Mouse (Mus musculus) liver, postnatal 0 days (tissue): ENCODE data around the gene Mapre3. TPM values are rescaled to one million over a fixed set of nuclear protein-coding genes. Genes with fewer than 3 reads are reported as not detected.
A peak's percentile ranks its signal among the peaks of the same experiment; 100 is the strongest.

Source experiments
- ATAC-seq: fragments of 200-750 bp; cut with Nextera tagmentation; 2 replicates; pipeline ENCODE4 v1.8.0; 2017; ENCODE audit warnings: mild to moderate bottlenecking, moderate library complexity
- DNase-seq: peaks from one replicate; pipeline ENCODE4 v3.0.0-alpha.2; 2016
- H3K27ac ChIP-seq: fragments of 300-500 bp; sonication (generic); 2 replicates; pipeline ENCODE4 v1.5.1; 2014; ENCODE audit warnings: antibody characterized with exemption, moderate library complexity, mild to moderate bottlenecking, low read depth
- H3K27me3 ChIP-seq: fragments of 300-500 bp; sonication (generic); 2 replicates; pipeline ENCODE4 v1.6.1; 2014; ENCODE audit warnings: low read length, control low read depth, mixed read lengths; ENCODE audit not compliant: insufficient read depth
- H3K36me3 ChIP-seq: fragments of 300-500 bp; sonication (generic); replicated peaks from 2 replicates; pipeline ENCODE4 v1.6.1; 2014; ENCODE audit warnings: mild to moderate bottlenecking, control low read depth, low read length, moderate library complexity, mixed read lengths; ENCODE audit not compliant: insufficient read depth
- H3K4me1 ChIP-seq: fragments of 300-500 bp; sonication (generic); 2 replicates; pipeline ENCODE4 v1.6.1; 2014; ENCODE audit warnings: antibody characterized with exemption, mild to moderate bottlenecking, control low read depth; ENCODE audit not compliant: insufficient read depth
- H3K4me2 ChIP-seq: fragments of 300-500 bp; sonication (generic); 2 replicates; pipeline ENCODE4 v1.6.1; 2014; ENCODE audit warnings: low read depth, mild to moderate bottlenecking, low read length, moderate library complexity, mixed read lengths
- H3K4me3 ChIP-seq: fragments of 300-500 bp; sonication (generic); 2 replicates; pipeline ENCODE4 v1.5.1; 2014; ENCODE audit warnings: low read depth, low read length
- H3K9ac ChIP-seq: fragments of 300-500 bp; sonication (generic); replicated peaks from 2 replicates; pipeline ENCODE4 v1.6.1; 2014; ENCODE audit warnings: mild to moderate bottlenecking, moderate library complexity
- H3K9me3 ChIP-seq: fragments of 300-500 bp; sonication (generic); 2 replicates; pipeline ENCODE4 v1.6.1; 2016; ENCODE audit warnings: mild to moderate bottlenecking, control low read depth, low read length, mixed read lengths
- CTCF ChIP-seq: sonication (generic); IDR thresholded peaks from 2 replicates; pipeline ENCODE4 v1.5.1; 2016; ENCODE audit warnings: antibody characterized with exemption, low read depth
- EP300 ChIP-seq: IDR thresholded peaks from 2 replicates; pipeline ENCODE4 v1.6.1; 2016; ENCODE audit warnings: antibody characterized with exemption, low read depth, mild to moderate bottlenecking
- WGBS: fragments of 180-500 bp; shearing (Covaris S2); extraction: QIAGEN DNeasy Blood & Tissue Kit; methylation state at CpG from one replicate; pipeline ENCODE4 v1.1.7; 2014; ENCODE audit not compliant: insufficient replicate concordance; 5-methylcytosine and 5-hydroxymethylcytosine counted together
- polyA plus RNA-seq: library from polyadenylated mRNA; unstranded; fragments of >200 nt; fragmentation: Nextera tagmentation; extraction: Ambion mirVana; gene quantifications from 2 replicates; pipeline ENCODE4 v1.2.1, GENCODE M21; 2015

The Mapre3 gene
- polyA plus RNA-seq: 7.4 and 8.0 TPM in 2 replicates

DNA sequence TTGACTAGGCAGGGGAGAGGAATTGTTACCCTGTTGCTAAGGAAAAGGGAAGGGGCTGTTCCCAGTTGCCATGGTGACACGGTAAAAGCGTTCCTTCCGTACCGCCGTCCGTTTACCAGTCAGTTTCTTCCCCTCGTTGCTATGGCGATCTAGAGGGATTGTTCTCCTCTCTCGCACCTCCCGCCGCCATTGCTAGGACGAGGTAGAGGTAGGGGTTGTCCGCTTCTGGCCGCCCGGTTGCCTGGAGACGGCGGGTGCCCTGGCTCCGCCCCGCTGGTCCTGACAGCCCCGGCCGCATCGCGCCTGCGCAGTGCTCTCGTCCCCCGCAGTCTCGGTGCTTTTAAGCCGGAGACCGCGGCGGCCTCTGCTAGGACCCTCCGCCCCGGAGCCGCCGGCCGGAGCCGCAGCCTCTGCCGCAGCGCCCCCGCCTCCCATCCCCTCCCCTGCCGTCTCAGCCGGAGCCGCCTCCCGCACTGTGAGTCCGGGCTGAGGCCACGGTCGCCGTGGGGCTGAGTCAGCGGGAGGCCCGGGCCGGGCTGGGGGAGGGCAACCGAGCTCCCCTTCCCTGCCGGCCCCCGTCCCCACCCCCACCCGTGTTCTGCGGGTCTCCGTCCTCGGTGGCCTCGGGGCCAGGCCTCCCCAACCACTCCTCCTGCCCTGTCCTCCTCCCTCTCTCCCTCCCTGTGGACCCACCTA, at the start of gene Mapre3:
Mapre3 (plus strand) TSS at position 218 of the 696 bp plus-strand sequence.
- peaks cover 5% of the 10 kb centered on the region for H3K4me1 ChIP-seq
- peak within 1 kb of the TSS; percentile 72 for H3K4me3 ChIP-seq
- H3K27ac ChIP-seq: peak within 1 kb of the TSS; percentile 44; the same call in 1 of the 2 replicates
- DNase-seq: peak; percentile 84
- no peaks in the 10 kb centered on the region for H3K9me3 ChIP-seq
- peak; percentile 82 for ATAC-seq
- peaks cover 27% of the 10 kb centered on the region for H3K27me3 ChIP-seq
- H3K36me3 ChIP-seq: no peaks in the 10 kb centered on the region
- WGBS: 2% methylated on average over 51 of the region's 59 CpGs
- H3K9ac ChIP-seq: peak within 1 kb of the TSS; percentile 63
- no peak for TF ChIP-seq CTCF
- no peak for TF ChIP-seq EP300
- peak within 1 kb of the TSS; percentile 88 for H3K4me2 ChIP-seq

DNA sequence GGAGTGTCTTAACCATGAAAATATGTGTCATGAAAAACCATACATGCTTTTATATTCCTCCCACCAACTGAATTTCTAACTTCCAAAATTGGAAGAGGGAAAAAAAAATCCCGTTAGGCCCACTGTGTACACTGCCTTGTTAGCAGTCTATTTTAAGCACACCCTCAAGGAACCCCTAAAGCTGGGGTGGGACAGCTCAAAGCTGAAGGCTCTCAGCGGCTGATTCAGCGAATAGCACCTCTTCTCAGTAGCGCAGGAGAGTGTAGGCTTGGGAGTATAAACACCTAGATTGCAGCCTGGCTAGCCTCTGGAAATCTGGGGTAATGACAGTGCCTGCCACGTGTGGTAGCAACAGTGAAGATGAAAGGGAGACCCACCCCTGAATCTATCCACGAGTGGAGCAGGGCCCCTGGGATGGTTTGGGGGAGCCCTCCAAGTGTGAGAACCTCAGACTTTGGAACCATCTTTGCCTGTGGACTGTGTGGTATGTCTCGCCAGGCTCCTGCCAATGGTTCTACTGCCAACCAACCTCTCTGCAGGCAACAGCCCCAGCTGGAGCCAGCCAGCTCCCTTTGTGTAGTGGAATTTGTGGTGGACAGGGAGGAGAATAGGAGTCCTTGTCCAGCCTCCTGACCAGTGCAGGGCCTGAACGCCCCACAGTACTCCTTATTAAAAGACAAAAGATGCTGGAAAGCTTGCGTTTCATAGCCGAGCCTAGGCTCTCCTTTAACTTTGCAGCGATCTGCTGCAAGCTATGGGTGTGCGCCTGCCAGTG, 48.7 kb upstream of the Mapre3 start:
- no peaks in the 10 kb centered on the region for H3K36me3 ChIP-seq
- no peak overlapping the region for H3K9ac ChIP-seq
- TF ChIP-seq EP300: no peak
- TF ChIP-seq CTCF: no peak
- H3K4me2 ChIP-seq: no peak overlapping the region
- H3K4me1 ChIP-seq: peaks cover 3% of the 10 kb centered on the region; the same call in 1 of the 2 replicates
- no peak overlapping the region for H3K27ac ChIP-seq
- no peaks in the 10 kb centered on the region for H3K27me3 ChIP-seq
- DNase-seq (no peak), ATAC-seq (no peak)
- H3K9me3 ChIP-seq: no peaks in the 10 kb centered on the region
- no peak overlapping the region for H3K4me3 ChIP-seq
- WGBS: 77% methylated on average over 12 of the region's 12 CpGs

DNA sequence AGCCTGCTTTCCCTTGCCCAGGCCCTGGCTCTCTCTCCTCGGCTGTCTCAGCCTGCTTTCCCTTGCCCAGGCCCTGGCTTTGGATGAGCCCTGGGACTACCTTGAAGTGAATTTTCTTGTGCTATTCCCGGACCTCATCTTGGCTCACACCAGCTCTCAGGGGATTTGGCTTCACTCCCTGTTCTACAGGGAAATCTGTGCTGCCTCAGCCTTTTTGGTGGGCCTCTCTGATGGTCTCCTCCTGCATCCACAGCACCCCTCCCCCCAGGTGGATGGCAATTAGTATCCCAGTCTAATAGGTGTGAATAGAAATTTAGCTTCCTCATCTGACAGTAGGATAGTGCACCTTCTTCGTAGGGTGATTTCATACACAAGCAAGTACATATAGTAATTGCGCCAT, 46.4 kb upstream of the Mapre3 start:
- DNase-seq (no peak), ATAC-seq (no peak)
- Histone ChIP-seq H3K36me3 (no peaks in the 10 kb centered on the region), H3K4me1 (peaks cover 8% of the 10 kb centered on the region; the same call in 1 of the 2 replicates), H3K9me3 (no peaks in the 10 kb centered on the region), H3K4me2 (no peak overlapping the region), H3K27ac (no peak overlapping the region), H3K9ac (no peak overlapping the region), H3K27me3 (no peaks in the 10 kb centered on the region), H3K4me3 (no peak overlapping the region)
- TF ChIP-seq EP300: no peak
- TF ChIP-seq CTCF: no peak
- 73% methylated on average over 4 of the region's 4 CpGs for WGBS

DNA sequence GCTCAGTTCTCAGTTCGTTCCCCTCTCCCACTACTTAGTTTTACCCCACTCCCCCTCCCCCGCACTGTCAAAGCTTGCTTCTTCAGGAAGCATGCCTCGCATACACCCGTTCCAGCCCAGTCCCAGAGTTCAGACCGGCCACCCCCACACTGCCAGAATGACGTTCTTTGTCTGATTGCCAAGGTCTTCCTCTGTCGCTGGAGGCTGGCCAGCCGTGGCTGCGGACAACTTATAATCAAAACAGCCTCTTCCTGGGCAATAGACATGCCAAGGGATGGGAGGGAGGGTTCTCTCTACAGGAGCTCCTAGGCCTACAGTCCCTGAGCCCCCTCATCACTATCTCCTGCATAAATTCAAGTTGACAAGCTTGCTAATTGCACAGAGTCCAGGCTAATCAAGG, 45.8 kb upstream of the Mapre3 start:
- H3K27me3 ChIP-seq: no peaks in the 10 kb centered on the region
- peaks cover 8% of the 10 kb centered on the region; the same call in 1 of the 2 replicates for H3K4me1 ChIP-seq
- no peak overlapping the region for H3K27ac ChIP-seq
- peak overlapping the region; percentile 35; the same call in 1 of the 2 replicates for H3K4me2 ChIP-seq
- H3K9me3 ChIP-seq: no peaks in the 10 kb centered on the region
- TF ChIP-seq CTCF (no peak), EP300 (no peak)
- no peak overlapping the region for H3K4me3 ChIP-seq
- DNase-seq (peak; percentile 69), ATAC-seq (peak; percentile 85)
- H3K9ac ChIP-seq: no peak overlapping the region
- WGBS: 13% methylated on average over 9 of the region's 9 CpGs
- no peaks in the 10 kb centered on the region for H3K36me3 ChIP-seq

DNA sequence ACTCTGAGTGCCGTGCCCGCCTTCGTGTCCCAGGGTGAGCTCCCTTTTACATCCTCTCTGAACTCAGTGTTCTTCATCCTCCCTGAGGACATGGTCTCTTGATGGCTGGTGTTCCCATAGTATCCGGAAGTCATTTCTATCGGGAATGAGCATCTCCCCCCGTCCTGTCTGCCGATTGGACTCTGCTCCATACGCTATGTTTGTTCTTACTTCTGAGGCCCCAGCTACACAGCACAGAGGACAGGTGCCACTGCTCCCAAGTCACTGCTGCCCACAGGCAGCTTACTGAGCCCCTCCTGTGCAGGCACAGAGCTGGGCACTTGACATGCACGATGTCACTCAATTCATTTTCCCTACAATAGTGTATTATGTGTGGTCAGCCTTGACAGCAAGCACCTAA, 45.4 kb upstream of the Mapre3 start:
- Histone ChIP-seq H3K27me3 (no peaks in the 10 kb centered on the region), H3K9me3 (no peaks in the 10 kb centered on the region), H3K9ac (no peak overlapping the region), H3K36me3 (no peaks in the 10 kb centered on the region), H3K27ac (no peak overlapping the region), H3K4me1 (peaks cover 8% of the 10 kb centered on the region; the same call in 1 of the 2 replicates), H3K4me2 (peak overlapping the region; percentile 35; the same call in 1 of the 2 replicates), H3K4me3 (no peak overlapping the region)
- DNase-seq (no peak), ATAC-seq (peak; percentile 71)
- TF ChIP-seq CTCF (no peak), EP300 (no peak)
- 66% methylated on average over 9 of the region's 9 CpGs for WGBS
